Mouse (Mus musculus): ENCODE data around the gene Hist1h3g.
"Not testable (repeated sequence)": the region's sequence is repeated elsewhere in the genome, so short reads cannot be mapped to it uniquely, and the experiment has no call there.

The Hist1h3g gene

GRCm38 (mm10) chr13:23515281-23515680, 19.9 kb upstream of the Hist1h3g start:
- DNase-seq (ENCODE audit: low read depth, low spot score), result no peak

- no peak for DNase-seq (ENCODE audit: low read depth, low spot score)
Measured at GRCm38 (mm10) chr13:23515826-23516620, 19.2 kb upstream of the Hist1h3g start.

- DNase-seq (ENCODE audit: low read depth, low spot score), result no peak
Measured at GRCm38 (mm10) chr13:23516822-23517602, 18.2 kb upstream of the Hist1h3g start.

GRCm38 (mm10) chr13:23517603-23518294, 17.5 kb upstream of the Hist1h3g start:
- peak; percentile 79 for DNase-seq (ENCODE audit: low read depth, low spot score)

- DNase-seq (ENCODE audit: low read depth, low spot score), result no peak
Measured at GRCm38 (mm10) chr13:23518295-23518603, 17.0 kb upstream of the Hist1h3g start.

- DNase-seq (ENCODE audit: low read depth, low spot score), result no peak
Measured at GRCm38 (mm10) chr13:23518885-23519284, 16.3 kb upstream of the Hist1h3g start.

- peak; percentile 70 for DNase-seq (ENCODE audit: low read depth, low spot score)
Measured at GRCm38 (mm10) chr13:23519416-23519815, 15.8 kb upstream of the Hist1h3g start.

GRCm38 (mm10) chr13:23521703-23522102, 13.5 kb upstream of the Hist1h3g start:
- no peak for DNase-seq (ENCODE audit: low read depth, low spot score)

- no peak for DNase-seq (ENCODE audit: low read depth, low spot score)
Measured at GRCm38 (mm10) chr13:23523976-23524375, 11.2 kb upstream of the Hist1h3g start.

- DNase-seq (ENCODE audit: low read depth, low spot score), result peak; percentile 79
Measured at GRCm38 (mm10) chr13:23524654-23525053, 10.6 kb upstream of the Hist1h3g start.

GRCm38 (mm10) chr13:23525901-23526300, 9.3 kb upstream of the Hist1h3g start:
- DNase-seq (ENCODE audit: low read depth, low spot score), result no peak

GRCm38 (mm10) chr13:23526312-23526711, 8.9 kb upstream of the Hist1h3g start:
- peak; percentile 87 for DNase-seq (ENCODE audit: low read depth, low spot score)

- DNase-seq (ENCODE audit: low read depth, low spot score), result no peak
Measured at GRCm38 (mm10) chr13:23529005-23529404, 6.2 kb upstream of the Hist1h3g start.

- DNase-seq (ENCODE audit: low read depth, low spot score), result no peak
Measured at GRCm38 (mm10) chr13:23529480-23530165, 5.6 kb upstream of the Hist1h3g start.

- no peak for DNase-seq (ENCODE audit: low read depth, low spot score)
Measured at GRCm38 (mm10) chr13:23530181-23530900, 4.9 kb upstream of the Hist1h3g start.

GRCm38 (mm10) chr13:23530901-23531875, 4.0 kb upstream of the Hist1h3g start, which contains the start of gene Hist1h4h:
Gene Hist1h4h (plus strand): TSS chr13:23531050.
- peak; percentile 94 for DNase-seq (ENCODE audit: low read depth, low spot score)

- DNase-seq (ENCODE audit: low read depth, low spot score), result no peak
Measured at GRCm38 (mm10) chr13:23532262-23533075, 2.8 kb upstream of the Hist1h3g start.

- not testable (repeated sequence) for DNase-seq (ENCODE audit: low read depth, low spot score)
Measured at GRCm38 (mm10) chr13:23533560-23534367, 1.5 kb upstream of the Hist1h3g start, which contains the start of gene Hist1h2af. Gene Hist1h2af (plus strand): TSS chr13:23533906.
